Mouse (Mus musculus) limb, embryonic 15.5 days (tissue): Measurements from ENCODE around the gene Mrpl53. TPM values are rescaled to one million over a fixed set of nuclear protein-coding genes. Genes with fewer than 3 reads are reported as not detected.

Experiments
- ATAC-seq: fragments of 200-750 bp; cut with Nextera tagmentation; 2 replicates; pipeline ENCODE4 v1.8.0; 2017; ENCODE audit warnings: low read depth, moderate TSS enrichment; ENCODE audit not compliant: insufficient number of reproducible peaks, low FRiP score, low TSS enrichment
- H3K27ac ChIP-seq: fragments of 300-500 bp; sonication (generic); 2 replicates; pipeline ENCODE4 v1.5.1; 2015; ENCODE audit warnings: moderate library complexity, mild to moderate bottlenecking, inconsistent platforms
- H3K27me3 ChIP-seq: fragments of 300-500 bp; sonication (generic); 2 replicates; pipeline ENCODE4 v1.6.1; 2015; ENCODE audit warnings: inconsistent platforms
- H3K36me3 ChIP-seq: fragments of 300-500 bp; sonication (generic); 2 replicates; pipeline ENCODE4 v1.6.1; 2015; ENCODE audit warnings: inconsistent platforms
- H3K4me1 ChIP-seq: fragments of 300-500 bp; sonication (generic); 2 replicates; pipeline ENCODE4 v1.6.1; 2015; ENCODE audit warnings: inconsistent platforms
- H3K4me2 ChIP-seq: fragments of 300-500 bp; sonication (generic); 2 replicates; pipeline ENCODE4 v1.6.1; 2015; ENCODE audit warnings: mild to moderate bottlenecking, inconsistent platforms
- H3K4me3 ChIP-seq: fragments of 300-500 bp; sonication (generic); 2 replicates; pipeline ENCODE4 v1.5.1; 2015; ENCODE audit warnings: mild to moderate bottlenecking, inconsistent platforms
- H3K9ac ChIP-seq: fragments of 300-500 bp; sonication (generic); 2 replicates; pipeline ENCODE4 v1.6.1; 2015; ENCODE audit warnings: inconsistent platforms
- H3K9me3 ChIP-seq: fragments of 300-500 bp; sonication (generic); 2 replicates; pipeline ENCODE4 v1.6.1; 2016; ENCODE audit warnings: inconsistent platforms
- WGBS: fragments of 180-500 bp; shearing (Covaris S2); methylation state at CpG from one replicate; pipeline ENCODE4 v1.1.7; 2015; 5-methylcytosine and 5-hydroxymethylcytosine counted together
- polyA plus RNA-seq: library from polyadenylated mRNA; unstranded; fragments of >200 nt; fragmentation: Nextera tagmentation; extraction: Ambion mirVana; gene quantifications from 2 replicates; pipeline ENCODE4 v1.2.1, GENCODE M21; 2015

Mrpl53 gene
- polyA plus RNA-seq, result 119 and 123 TPM in 2 replicates

DNA sequence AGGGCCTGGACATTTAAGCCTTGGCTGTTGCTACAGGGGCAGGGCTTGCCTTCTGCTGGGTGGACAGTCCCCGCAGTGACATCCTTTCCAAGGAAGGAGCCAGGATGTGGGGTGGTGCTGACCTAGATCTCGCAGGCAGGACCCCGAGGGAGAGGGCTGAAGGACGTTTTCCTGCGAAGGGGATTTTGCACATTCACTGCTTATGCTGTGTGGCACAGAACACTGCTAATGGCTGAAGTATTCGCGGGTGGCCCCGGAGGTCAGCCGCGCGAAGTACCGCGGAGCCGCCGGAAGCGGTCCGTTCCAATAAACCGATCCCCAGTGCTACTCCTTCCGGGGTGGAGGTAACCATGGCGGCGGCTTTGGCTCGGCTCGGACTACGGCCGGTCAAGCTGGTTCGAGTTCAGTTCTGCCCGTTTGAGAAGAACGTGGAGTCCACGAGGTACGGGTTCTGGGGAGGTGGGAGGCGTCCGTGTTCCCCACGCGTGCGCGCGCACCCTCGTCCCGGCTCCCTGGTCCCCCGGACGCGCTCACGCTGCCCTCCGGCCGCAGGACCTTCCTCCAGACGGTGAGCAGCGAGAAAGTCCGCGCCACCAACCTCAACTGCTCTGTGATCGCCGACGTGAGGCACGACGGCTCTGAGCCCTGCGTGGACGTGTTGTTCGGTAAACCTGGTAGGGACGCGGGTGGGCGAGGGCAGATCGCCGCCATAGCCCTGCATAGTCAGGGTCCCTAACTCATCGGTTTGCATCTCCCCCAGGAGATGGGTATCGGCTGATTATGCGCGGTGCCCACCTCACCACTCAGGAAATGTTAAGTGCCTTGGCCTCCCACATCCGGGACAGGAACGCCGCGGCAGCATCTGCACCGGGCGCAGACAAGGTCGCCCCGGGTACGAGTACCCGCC is at the start of gene Mrpl53:
Gene Mrpl53, plus strand, starts transcription at position 279 of the 907 bp plus-strand sequence.
- peak; percentile 79 for ATAC-seq
- Histone ChIP-seq H3K27me3 (no peaks in the 10 kb centered on the region), H3K36me3 (peaks cover 12% of the 10 kb centered on the region; the same call in 1 of the 2 replicates), H3K4me1 (peaks cover 20% of the 10 kb centered on the region), H3K27ac (peak within 1 kb of the TSS; percentile 85), H3K4me2 (peak within 1 kb of the TSS; percentile 82), H3K9ac (peak within 1 kb of the TSS; percentile 90), H3K9me3 (no peaks in the 10 kb centered on the region), H3K4me3 (peak within 1 kb of the TSS; percentile 89)
- WGBS, result under 1% methylated on average over 76 of the region's 76 CpGs

DNA sequence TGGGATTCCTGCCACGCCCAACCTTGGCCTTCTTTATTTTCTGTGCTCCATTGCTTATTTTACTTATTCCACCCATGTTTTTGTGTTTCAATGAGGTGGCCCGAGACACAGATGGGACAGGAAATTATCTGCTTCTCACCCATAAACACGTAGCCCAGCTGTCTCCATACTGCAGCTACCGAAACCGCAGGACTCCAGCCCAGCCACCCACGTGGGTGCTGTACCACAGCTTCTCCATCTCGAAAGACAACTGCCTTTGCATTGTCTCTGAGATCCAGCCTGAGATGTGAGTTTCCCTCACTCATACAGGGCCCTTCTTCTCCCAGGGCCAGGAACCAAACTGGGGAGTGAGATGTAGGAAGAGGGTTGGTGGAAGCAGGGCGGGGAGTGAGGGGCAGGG is 42.8 kb upstream of the Mrpl53 start:
- no peak overlapping the region for H3K4me3 ChIP-seq
- no peaks in the 10 kb centered on the region for H3K36me3 ChIP-seq
- H3K9ac ChIP-seq, result no peak overlapping the region
- H3K9me3 ChIP-seq, result no peaks in the 10 kb centered on the region
- no peak overlapping the region for H3K27ac ChIP-seq
- WGBS, result 39% methylated on average over 8 of the region's 8 CpGs
- peaks cover 26% of the 10 kb centered on the region for H3K4me1 ChIP-seq
- H3K27me3 ChIP-seq, result peaks cover 100% of the 10 kb centered on the region
- H3K4me2 ChIP-seq, result no peak overlapping the region
- ATAC-seq, result no peak

DNA sequence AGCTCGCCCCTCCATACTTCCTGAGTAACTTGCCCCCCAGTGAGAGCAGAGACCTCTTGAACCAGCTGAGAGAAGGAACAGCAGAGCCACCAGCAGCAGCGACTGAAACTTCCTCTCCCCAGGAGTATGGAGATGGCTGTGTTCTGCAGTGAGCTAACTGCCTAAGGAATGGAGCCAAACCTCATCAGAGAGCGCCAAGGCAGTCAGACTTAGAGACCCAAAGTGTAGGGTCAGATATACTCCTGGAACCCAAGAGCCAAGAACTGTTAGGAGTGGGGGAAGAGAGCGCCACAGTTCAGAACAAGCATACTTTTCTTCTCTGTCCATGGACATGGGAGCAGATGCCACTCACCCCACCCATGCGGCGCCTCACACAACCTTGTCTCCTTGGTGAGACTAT is 42.4 kb upstream of the Mrpl53 start:
- 26% methylated on average over 6 of the region's 6 CpGs for WGBS
- no peak for ATAC-seq

DNA sequence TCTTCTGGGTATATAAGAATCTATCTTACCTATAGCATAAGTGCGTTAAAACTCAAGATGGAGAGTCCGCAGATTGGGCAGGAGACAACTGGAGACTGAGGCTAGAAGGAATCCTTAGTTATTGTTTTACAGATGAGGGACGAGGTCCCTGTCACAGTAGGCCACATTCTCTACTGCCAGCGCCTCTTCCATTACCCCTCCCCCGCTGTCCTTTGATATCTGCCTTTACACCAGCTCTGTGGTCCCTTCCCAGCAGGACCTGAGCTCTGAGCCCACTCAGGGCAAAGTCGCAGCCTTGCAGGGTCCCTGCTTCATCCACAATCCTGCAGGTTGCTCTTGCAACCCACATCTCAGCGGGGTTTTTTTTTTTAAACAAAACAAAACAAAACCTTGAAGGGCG is 40.6 kb upstream of the Mrpl53 start:
- no peaks in the 10 kb centered on the region for H3K36me3 ChIP-seq
- no peak overlapping the region for H3K4me3 ChIP-seq

More for the DNA sequence above, 42.4 kb upstream of the Mrpl53 start:
- no peak overlapping the region for H3K27ac ChIP-seq
- no peaks in the 10 kb centered on the region for H3K36me3 ChIP-seq
- no peak overlapping the region for H3K4me2 ChIP-seq
- no peaks in the 10 kb centered on the region for H3K9me3 ChIP-seq
- no peak overlapping the region for H3K4me3 ChIP-seq
- H3K9ac ChIP-seq, result no peak overlapping the region
- peaks cover 100% of the 10 kb centered on the region for H3K27me3 ChIP-seq
- H3K4me1 ChIP-seq, result peaks cover 31% of the 10 kb centered on the region

DNA sequence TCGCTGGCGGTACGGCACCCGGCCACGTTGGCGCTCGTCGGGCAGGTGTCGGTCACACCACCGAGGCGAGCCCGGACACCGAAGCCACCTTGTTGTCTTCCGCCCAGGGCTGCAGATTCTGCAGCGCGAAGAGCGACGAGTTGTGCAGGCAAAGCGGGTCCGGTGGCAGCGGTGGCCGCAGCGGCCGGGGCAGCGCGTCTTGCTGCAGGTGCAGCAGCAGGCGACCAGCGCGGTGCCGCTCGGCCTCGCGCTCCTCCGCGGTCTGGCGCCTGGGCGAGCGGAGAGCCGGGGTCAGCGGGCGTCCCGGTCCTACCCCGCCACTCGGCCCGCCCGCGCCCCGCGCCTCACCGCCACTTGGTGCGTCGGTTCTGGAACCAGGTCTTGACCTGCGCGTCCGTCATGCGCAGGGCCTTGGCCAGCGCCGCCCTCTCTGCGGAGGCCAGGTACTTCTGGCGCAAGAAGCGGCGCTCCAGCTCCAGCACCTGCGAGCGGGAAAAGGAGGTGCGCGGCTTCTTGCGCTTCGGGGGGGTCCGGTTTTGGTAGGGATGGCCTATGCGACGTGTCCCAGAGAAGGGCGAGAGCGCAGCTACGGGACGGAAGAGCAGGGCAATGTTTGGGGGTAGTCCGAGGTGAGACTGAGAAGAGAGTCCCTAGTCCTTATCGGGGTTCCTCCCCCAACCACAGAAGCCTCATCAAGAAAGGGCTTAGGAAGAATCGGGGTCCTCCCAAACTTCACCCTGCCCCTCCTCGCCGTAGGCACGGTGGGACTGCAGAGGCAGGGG is 39.9 kb upstream of the Mrpl53 start:
- no peak for ATAC-seq
- peaks cover 99% of the 10 kb centered on the region for H3K27me3 ChIP-seq
- no peaks in the 10 kb centered on the region for H3K36me3 ChIP-seq
- H3K4me1 ChIP-seq, result peaks cover 32% of the 10 kb centered on the region
- H3K27ac ChIP-seq, result no peak overlapping the region
- WGBS, result 1% methylated on average over 77 of the region's 81 CpGs
- H3K4me2 ChIP-seq, result peak overlapping the region; percentile 23; the same call in 1 of the 2 replicates
- no peaks in the 10 kb centered on the region for H3K9me3 ChIP-seq
- H3K4me3 ChIP-seq, result peak overlapping the region; percentile 13
- H3K9ac ChIP-seq, result no peak overlapping the region

More for the DNA sequence above, 40.6 kb upstream of the Mrpl53 start:
- H3K4me1 ChIP-seq, result peaks cover 32% of the 10 kb centered on the region
- H3K9me3 ChIP-seq, result no peaks in the 10 kb centered on the region
- WGBS, result 14% methylated on average over 8 of the region's 8 CpGs
- ATAC-seq, result no peak
- peaks cover 99% of the 10 kb centered on the region for H3K27me3 ChIP-seq
- H3K4me2 ChIP-seq, result 0 out of 2 replicates have a peak overlapping the region, but pooled peaks have one; percentile 23
- H3K9ac ChIP-seq, result no peak overlapping the region
- no peak overlapping the region for H3K27ac ChIP-seq

DNA sequence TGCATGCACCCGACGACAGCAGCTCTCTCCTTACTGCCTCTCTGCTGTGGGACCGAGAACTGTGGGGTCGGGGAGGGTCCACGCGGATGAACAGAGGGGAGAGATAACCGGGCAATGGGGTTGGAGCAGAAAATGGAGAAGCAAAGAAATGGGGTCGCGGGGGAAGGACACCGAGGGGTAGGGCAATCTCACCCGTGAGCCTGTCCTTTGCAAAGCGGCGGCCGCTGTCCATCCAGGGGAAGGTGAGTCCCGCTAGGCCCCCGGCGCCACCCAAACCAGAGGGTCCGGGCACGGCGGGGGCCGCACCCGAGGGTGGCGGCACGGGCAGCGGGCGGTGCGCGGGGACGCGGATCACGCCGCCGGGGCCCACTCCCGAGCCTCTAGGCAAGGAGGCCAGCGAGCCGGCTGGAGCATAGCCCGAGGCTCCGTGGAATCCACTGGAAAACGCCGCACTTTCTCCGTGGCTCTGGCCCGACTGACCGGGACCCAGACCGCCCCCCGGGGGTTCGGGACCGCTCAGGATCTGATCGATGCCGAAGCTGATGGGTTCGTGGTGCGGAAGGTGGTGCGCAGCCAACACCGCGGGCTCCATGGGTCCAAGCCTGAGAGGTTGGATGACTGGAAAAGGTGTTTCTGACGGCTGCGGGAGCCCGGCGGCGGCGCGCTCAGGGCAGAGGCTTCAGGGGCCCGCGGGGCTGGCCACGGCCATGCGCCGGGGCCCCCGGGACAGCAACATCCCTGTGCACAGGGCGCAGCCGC is 39.2 kb upstream of the Mrpl53 start:
- Histone ChIP-seq H3K9ac (no peak overlapping the region), H3K4me1 (peaks cover 32% of the 10 kb centered on the region), H3K4me2 (peak overlapping the region; percentile 36), H3K36me3 (no peaks in the 10 kb centered on the region), H3K9me3 (no peaks in the 10 kb centered on the region), H3K27ac (no peak overlapping the region), H3K27me3 (peaks cover 99% of the 10 kb centered on the region), H3K4me3 (peak overlapping the region; percentile 25)
- ATAC-seq, result no peak
- under 1% methylated on average over 69 of the region's 69 CpGs for WGBS

DNA sequence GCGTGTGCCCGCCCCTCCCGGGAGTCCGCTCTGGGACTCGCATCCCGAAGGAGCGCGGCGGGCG is 38.8 kb upstream of the Mrpl53 start, which contains the start of gene Tlx2:
Gene Tlx2, minus strand, starts transcription at position 47 of the 64 bp plus-strand sequence.
- Histone ChIP-seq H3K9me3 (no peaks in the 10 kb centered on the region), H3K4me3 (peak within 1 kb of the TSS; percentile 25), H3K36me3 (no peaks in the 10 kb centered on the region), H3K27me3 (peaks cover 99% of the 10 kb centered on the region), H3K27ac (no peak within 1 kb of the TSS), H3K4me2 (peak within 1 kb of the TSS; percentile 36), H3K4me1 (peaks cover 32% of the 10 kb centered on the region), H3K9ac (no peak within 1 kb of the TSS)
- WGBS, result under 1% methylated on average over 10 of the region's 10 CpGs
- no peak for ATAC-seq

DNA sequence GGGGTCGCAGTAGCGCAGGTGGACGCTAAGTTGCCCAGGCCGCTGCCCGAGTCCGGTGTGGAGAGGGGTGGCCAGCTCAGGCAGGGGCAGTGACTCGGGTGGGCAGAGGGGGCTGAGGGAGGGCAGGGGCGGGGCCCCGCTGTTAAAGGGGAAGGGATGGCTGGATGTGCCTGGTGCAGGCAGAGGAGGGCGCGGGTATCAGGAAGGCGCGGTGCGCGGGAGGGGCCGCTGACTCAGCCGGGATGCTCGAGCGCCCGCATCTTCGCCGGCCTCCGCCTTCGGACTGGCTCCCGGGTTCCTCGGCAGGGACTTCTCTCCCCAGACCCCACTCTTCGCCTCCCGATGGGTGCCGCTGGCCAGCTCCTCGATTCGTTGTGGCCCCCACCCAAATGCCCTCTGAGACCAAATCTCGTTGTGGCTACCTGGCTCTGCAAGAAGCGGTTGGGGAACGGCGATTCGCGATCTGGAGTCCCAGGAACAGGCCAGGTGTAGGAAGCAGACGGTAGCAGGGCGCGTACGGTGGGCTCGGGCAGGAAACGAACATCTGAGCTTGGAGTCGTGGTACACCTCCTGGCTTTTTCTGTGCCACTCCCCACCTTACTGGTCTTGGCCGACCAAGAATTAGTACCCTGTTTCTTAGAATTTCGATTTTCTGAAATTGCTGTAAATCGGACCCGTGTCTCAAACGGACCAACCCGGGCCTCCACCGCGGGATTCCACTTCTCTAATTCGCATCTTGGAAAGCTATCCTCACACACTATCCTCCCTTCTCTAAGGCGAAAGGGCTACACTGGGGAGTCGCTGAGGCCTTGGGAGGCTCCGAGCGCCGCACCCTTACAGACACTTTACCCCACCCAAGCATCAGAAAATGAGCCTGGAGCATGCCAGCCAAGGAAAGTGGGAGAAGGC is 38.3 kb upstream of the Mrpl53 start:
- Histone ChIP-seq H3K9ac (no peak overlapping the region), H3K4me3 (peak overlapping the region; percentile 25), H3K4me1 (peaks cover 32% of the 10 kb centered on the region), H3K36me3 (no peaks in the 10 kb centered on the region), H3K27me3 (peaks cover 99% of the 10 kb centered on the region), H3K27ac (no peak overlapping the region), H3K9me3 (no peaks in the 10 kb centered on the region), H3K4me2 (peak overlapping the region; percentile 36)
- 1% methylated on average over 57 of the region's 58 CpGs for WGBS
- no peak for ATAC-seq

DNA sequence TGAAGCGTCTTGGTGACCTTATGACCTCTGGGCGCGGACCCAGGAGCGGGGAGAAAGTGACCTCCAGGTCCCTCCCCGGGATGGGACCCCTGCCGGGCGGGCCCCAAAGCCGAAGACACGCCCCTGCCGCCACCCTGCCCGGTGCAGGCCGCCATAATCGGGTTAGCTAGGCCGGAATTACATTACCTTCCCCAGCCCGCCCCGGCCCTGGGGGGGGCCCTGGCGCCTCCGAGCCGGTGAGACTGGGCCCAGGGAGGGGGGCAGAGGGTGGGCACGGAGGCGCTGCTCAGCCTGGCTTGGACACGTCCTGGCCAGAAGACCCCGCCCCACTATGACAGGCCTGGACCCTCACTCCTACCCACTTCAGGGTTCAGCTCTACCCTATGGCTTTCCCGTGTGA is 37.6 kb upstream of the Mrpl53 start:
- Histone ChIP-seq H3K27me3 (peaks cover 99% of the 10 kb centered on the region), H3K9me3 (no peaks in the 10 kb centered on the region), H3K36me3 (no peaks in the 10 kb centered on the region), H3K4me3 (peak overlapping the region; percentile 7; the same call in 1 of the 2 replicates), H3K9ac (no peak overlapping the region), H3K4me1 (peaks cover 32% of the 10 kb centered on the region), H3K27ac (no peak overlapping the region), H3K4me2 (0 out of 2 replicates have a peak overlapping the region, but pooled peaks have one; percentile 0)
- under 1% methylated on average over 23 of the region's 24 CpGs for WGBS
- peak; percentile 42 for ATAC-seq

DNA sequence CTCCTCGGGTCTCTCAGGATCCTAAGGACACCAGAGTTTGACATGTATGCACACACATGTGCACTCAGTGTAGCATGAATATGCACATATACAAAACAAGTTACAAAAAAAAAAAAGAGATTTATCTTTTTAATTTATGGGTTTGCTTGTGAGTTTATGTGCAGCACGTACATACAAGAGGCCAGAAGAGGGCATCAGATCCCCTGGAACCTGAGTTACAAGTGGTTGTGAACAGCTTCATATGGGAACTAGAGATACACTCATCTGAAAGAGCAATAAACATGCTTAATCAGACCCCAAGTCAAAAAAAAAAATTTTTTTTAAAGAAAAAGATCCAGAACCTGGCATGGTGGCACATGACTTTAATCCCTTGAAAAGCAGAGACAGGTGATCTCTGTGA is 33.9 kb upstream of the Mrpl53 start:
- no peak overlapping the region for H3K9ac ChIP-seq
- no peaks in the 10 kb centered on the region for H3K9me3 ChIP-seq
- 26% methylated on average over 2 of the region's 2 CpGs for WGBS
- H3K36me3 ChIP-seq, result peaks cover 5% of the 10 kb centered on the region; the same call in 1 of the 2 replicates
- no peak overlapping the region for H3K27ac ChIP-seq
- ATAC-seq, result no peak
- no peak overlapping the region for H3K4me2 ChIP-seq
- peaks cover 65% of the 10 kb centered on the region for H3K27me3 ChIP-seq
- H3K4me3 ChIP-seq, result no peak overlapping the region
- H3K4me1 ChIP-seq, result peaks cover 32% of the 10 kb centered on the region
